Mouse (Mus musculus) liver, adult 2 months (tissue): ENCODE results near the gene Hsf3. TPM values are rescaled to one million over a fixed set of nuclear protein-coding genes. Genes with fewer than 3 reads are reported as not detected.
"Not testable (repeated sequence)": the region's sequence is repeated elsewhere in the genome, so short reads cannot be mapped to it uniquely, and the experiment has no call there.

Experiments used
- DNase-seq: peaks from one replicate; pipeline ENCODE4 v3.0.0-alpha.2; 2011; ENCODE audit warnings: low read depth, low spot score; ENCODE audit errors: extremely low read depth
- H3K27ac ChIP-seq: fragments of 200-500 bp; replicated peaks from 2 replicates; pipeline ENCODE4 v1.5.1; 2012; ENCODE audit warnings: low read depth, mild to moderate bottlenecking, control low read depth, inconsistent platforms, low read length; ENCODE audit not compliant: insufficient read depth
- H3K27me3 ChIP-seq: fragments of 200-500 bp; 2 replicates; pipeline ENCODE4 v1.6.1; 2012; ENCODE audit warnings: mild to moderate bottlenecking, moderate library complexity, low read length, inconsistent platforms; ENCODE audit not compliant: control insufficient read depth, insufficient read depth
- H3K36me3 ChIP-seq: fragments of 200-500 bp; 2 replicates; pipeline ENCODE4 v1.6.1; 2012; ENCODE audit warnings: low read length, inconsistent platforms; ENCODE audit not compliant: control insufficient read depth, insufficient read depth
- H3K4me1 ChIP-seq: fragments of 200-500 bp; 2 replicates; pipeline ENCODE4 v1.6.1; 2011; ENCODE audit warnings: low read length; ENCODE audit not compliant: control insufficient read depth, insufficient read depth
- H3K4me3 ChIP-seq: fragments of 200-500 bp; 2 replicates; pipeline ENCODE4 v1.5.1; 2011; ENCODE audit warnings: low read depth, mild to moderate bottlenecking, control low read depth, low read length, moderate library complexity; ENCODE audit not compliant: insufficient read depth
- H3K79me2 ChIP-seq: fragments of 200-500 bp; 2 replicates; pipeline ENCODE4 v1.6.1; 2012; ENCODE audit warnings: inconsistent platforms, mild to moderate bottlenecking, low read length, moderate library complexity; ENCODE audit not compliant: control insufficient read depth, insufficient read depth
- H3K9ac ChIP-seq: fragments of 200-500 bp; 2 replicates; pipeline ENCODE4 v1.6.1; 2012; ENCODE audit warnings: low read depth, mild to moderate bottlenecking, control low read depth, inconsistent platforms, low read length
- CTCF ChIP-seq: fragments of 200-500 bp; IDR thresholded peaks from 2 replicates; pipeline ENCODE4 v1.5.1; 2011; ENCODE audit warnings: low read depth, low read length, control low read depth
- POLR2A ChIP-seq: fragments of 200-500 bp; IDR thresholded peaks from 2 replicates; pipeline ENCODE4 v1.6.1; 2011; ENCODE audit warnings: low read length, control low read depth; ENCODE audit not compliant: insufficient read depth; ENCODE audit errors: extremely low read depth
- WGBS: fragments of 180-500 bp; shearing (Covaris S2); methylation state at CpG from one replicate; pipeline ENCODE4 v1.1.7; 2018; 5-methylcytosine and 5-hydroxymethylcytosine counted together
- polyA plus RNA-seq: library from polyadenylated mRNA; depleted of rRNA; stranded (reverse); fragments of >200 nt; gene quantifications from 2 replicates; pipeline ENCODE4 v1.2.3, GENCODE M21; 2012; rRNA removed
- total RNA-seq: library from RNA; depleted of rRNA; stranded (reverse); fragments of >200 nt; gene quantifications from 2 replicates; pipeline ENCODE4 v1.2.3, GENCODE M21; 2014; rRNA removed

Hsf3 gene
- total RNA-seq = not detected in 2 replicates
- not detected in 2 replicates for polyA plus RNA-seq

GRCm38 (mm10) chrX:96456201-96456963, at the start of gene Hsf3:
TSS of gene Hsf3 (minus strand) at chrX:96456294.
- 4% methylated on average over 9 of the region's 9 CpGs for WGBS
- TF ChIP-seq CTCF = no peak
- TF ChIP-seq POLR2A = no peak
- Histone ChIP-seq H3K4me1 (no peaks in the 10 kb centered on the region; the same call in 1 of the 2 replicates), H3K36me3 (no peaks in the 10 kb centered on the region), H3K9ac (no peak within 1 kb of the TSS), H3K27ac (no peak within 1 kb of the TSS), H3K4me3 (peak within 1 kb of the TSS; percentile 16; the same call in 1 of the 2 replicates), H3K79me2 (no peaks in the 10 kb centered on the region), H3K27me3 (no peaks in the 10 kb centered on the region)
- no peak for DNase-seq

GRCm38 (mm10) chrX:96501580-96501979, 45.5 kb upstream of the Hsf3 start:
- Histone ChIP-seq H3K9ac (no peak overlapping the region), H3K27ac (no peak overlapping the region), H3K36me3 (no peaks in the 10 kb centered on the region), H3K27me3 (no peaks in the 10 kb centered on the region), H3K79me2 (no peaks in the 10 kb centered on the region), H3K4me3 (no peak overlapping the region), H3K4me1 (no peaks in the 10 kb centered on the region)
- DNase-seq = no peak
- 50% methylated on average over 1 of the region's 1 CpGs for WGBS
- TF ChIP-seq POLR2A (no peak), CTCF (no peak)

- no peak for DNase-seq
Measured at GRCm38 (mm10) chrX:96455149-96455548, 945 bp downstream of the Hsf3 start, which contains the start of gene Heph. TSS of gene Heph (plus strand) at chrX:96455359.

GRCm38 (mm10) chrX:96419383-96419782, 36.7 kb downstream of the Hsf3 start:
- Histone ChIP-seq H3K4me3 (no peak overlapping the region), H3K79me2 (no peaks in the 10 kb centered on the region), H3K27me3 (no peaks in the 10 kb centered on the region), H3K4me1 (no peaks in the 10 kb centered on the region), H3K27ac (no peak overlapping the region), H3K9ac (no peak overlapping the region), H3K36me3 (no peaks in the 10 kb centered on the region)
- TF ChIP-seq CTCF (no peak), POLR2A (no peak)
- no peak for DNase-seq

More at GRCm38 (mm10) chrX:96455149-96455548, 945 bp downstream of the Hsf3 start, which contains the start of gene Heph:
- Histone ChIP-seq H3K4me1 (no peaks in the 10 kb centered on the region; the same call in 1 of the 2 replicates), H3K4me3 (no peak within 1 kb of the TSS), H3K36me3 (no peaks in the 10 kb centered on the region), H3K9ac (no peak within 1 kb of the TSS), H3K79me2 (no peaks in the 10 kb centered on the region), H3K27ac (no peak within 1 kb of the TSS), H3K27me3 (no peaks in the 10 kb centered on the region)
- TF ChIP-seq POLR2A = no peak
- no peak for TF ChIP-seq CTCF
- WGBS = 72% methylated on average over 2 of the region's 2 CpGs

GRCm38 (mm10) chrX:96417733-96418132, 38.4 kb downstream of the Hsf3 start:
- H3K27ac ChIP-seq = no peak overlapping the region
- no peaks in the 10 kb centered on the region for H3K79me2 ChIP-seq
- peak; percentile 1 for DNase-seq
- no peaks in the 10 kb centered on the region for H3K27me3 ChIP-seq
- 38% methylated on average over 1 of the region's 1 CpGs for WGBS
- H3K9ac ChIP-seq = no peak overlapping the region
- no peak overlapping the region for H3K4me3 ChIP-seq
- H3K36me3 ChIP-seq = no peaks in the 10 kb centered on the region
- H3K4me1 ChIP-seq = no peaks in the 10 kb centered on the region
- no peak for TF ChIP-seq CTCF

GRCm38 (mm10) chrX:96416970-96417369, 39.1 kb downstream of the Hsf3 start:
- no peaks in the 10 kb centered on the region for H3K27me3 ChIP-seq
- H3K9ac ChIP-seq = no peak overlapping the region
- no peaks in the 10 kb centered on the region for H3K4me1 ChIP-seq
- TF ChIP-seq POLR2A = no peak
- TF ChIP-seq CTCF = no peak
- no peak for DNase-seq
- no peaks in the 10 kb centered on the region for H3K36me3 ChIP-seq
- no peak overlapping the region for H3K4me3 ChIP-seq
- H3K79me2 ChIP-seq = no peaks in the 10 kb centered on the region
- whole genome bisulfite sequencing = 65% methylated on average over 1 of the region's 1 CpGs
- H3K27ac ChIP-seq = no peak overlapping the region

- not testable (repeated sequence) for DNase-seq, H3K4me1 ChIP-seq, H3K9ac ChIP-seq, H3K27ac ChIP-seq, H3K4me3 ChIP-seq, H3K27me3 ChIP-seq, H3K36me3 ChIP-seq, H3K79me2 ChIP-seq
- 86% methylated on average over 4 of the region's 4 CpGs for WGBS
Measured at GRCm38 (mm10) chrX:96415351-96415750, 40.7 kb downstream of the Hsf3 start.
